Mouse (Mus musculus): ENCODE results near the gene Cacna1d. TPM values are rescaled to one million over a fixed set of nuclear protein-coding genes. Genes with fewer than 3 reads are reported as not detected.

Cacna1d gene
- polyA plus RNA-seq, 2 experiments from 2014 or later: 1.6 to 2.2 TPM

- no peak for ATAC-seq
Observed at GRCm38 (mm10) chr14:30198882-30199281, 292.4 kb downstream of the Cacna1d start.

GRCm38 (mm10) chr14:30198116-30198515, 293.1 kb downstream of the Cacna1d start:
- no peak for ATAC-seq

GRCm38 (mm10) chr14:30196959-30197358, 294.3 kb downstream of the Cacna1d start:
- no peak for ATAC-seq

GRCm38 (mm10) chr14:30196235-30196634, 295.0 kb downstream of the Cacna1d start:
- peak; percentile 89 for ATAC-seq

- ATAC-seq: no peak
Observed at GRCm38 (mm10) chr14:30190308-30190971, 300.8 kb downstream of the Cacna1d start.

- ATAC-seq: no peak
Observed at GRCm38 (mm10) chr14:30185616-30186274, 305.5 kb downstream of the Cacna1d start.

GRCm38 (mm10) chr14:30184445-30185152, 306.7 kb downstream of the Cacna1d start:
- peak; percentile 65 for ATAC-seq

GRCm38 (mm10) chr14:30184013-30184412, 307.2 kb downstream of the Cacna1d start:
- ATAC-seq: no peak

GRCm38 (mm10) chr14:30182624-30183524, 308.4 kb downstream of the Cacna1d start:
- ATAC-seq: no peak

GRCm38 (mm10) chr14:30178306-30178705, 312.9 kb downstream of the Cacna1d start:
- no peak for ATAC-seq

- ATAC-seq: no peak
Observed at GRCm38 (mm10) chr14:30177850-30178249, 313.4 kb downstream of the Cacna1d start.

GRCm38 (mm10) chr14:30175362-30175761, 315.9 kb downstream of the Cacna1d start:
- no peak for ATAC-seq

- no peak for ATAC-seq
Observed at GRCm38 (mm10) chr14:30172821-30173755, 318.2 kb downstream of the Cacna1d start.

GRCm38 (mm10) chr14:30171593-30171992, 319.7 kb downstream of the Cacna1d start:
- no peak for ATAC-seq

GRCm38 (mm10) chr14:30171008-30171407, 320.2 kb downstream of the Cacna1d start:
- no peak for ATAC-seq

GRCm38 (mm10) chr14:30169455-30169854, 321.8 kb downstream of the Cacna1d start:
- ATAC-seq: no peak

- ATAC-seq: no peak
Observed at GRCm38 (mm10) chr14:30168902-30169301, 322.4 kb downstream of the Cacna1d start.

- no peak for ATAC-seq
Observed at GRCm38 (mm10) chr14:30168387-30168786, 322.9 kb downstream of the Cacna1d start.

- ATAC-seq: no peak
Observed at GRCm38 (mm10) chr14:30167606-30168005, 323.6 kb downstream of the Cacna1d start.

- no peak for ATAC-seq
Observed at GRCm38 (mm10) chr14:30166036-30166435, 325.2 kb downstream of the Cacna1d start.
